Mouse (Mus musculus) forebrain, embryonic 16.5 days (tissue): ENCODE data around the gene Batf. TPM values are rescaled to one million over a fixed set of nuclear protein-coding genes. Genes with fewer than 3 reads are reported as not detected.

Experiments used
- ATAC-seq: fragments of 200-750 bp; cut with Nextera tagmentation; 2 replicates; pipeline ENCODE4 v1.8.0; 2017; ENCODE audit warnings: mild to moderate bottlenecking, moderate library complexity
- H3K27ac ChIP-seq: fragments of 300-500 bp; sonication (generic); 2 replicates; pipeline ENCODE4 v1.5.1; 2014; ENCODE audit warnings: low read length, control low read depth
- H3K27me3 ChIP-seq: fragments of 300-500 bp; sonication (generic); replicated peaks from 2 replicates; pipeline ENCODE4 v1.6.1; 2014; ENCODE audit warnings: low read length; ENCODE audit not compliant: control insufficient read depth, insufficient read depth
- H3K36me3 ChIP-seq: fragments of 300-500 bp; sonication (generic); 2 replicates; pipeline ENCODE4 v1.6.1; 2014; ENCODE audit not compliant: control insufficient read depth, insufficient read depth
- H3K4me1 ChIP-seq: fragments of 300-500 bp; sonication (generic); replicated peaks from 2 replicates; pipeline ENCODE4 v1.6.1; 2014; ENCODE audit warnings: low read length; ENCODE audit not compliant: control insufficient read depth, insufficient read depth
- H3K4me2 ChIP-seq: fragments of 300-500 bp; sonication (generic); 2 replicates; pipeline ENCODE4 v1.6.1; 2014; ENCODE audit warnings: mild to moderate bottlenecking, low read length, control low read depth
- H3K4me3 ChIP-seq: fragments of 300-500 bp; sonication (generic); replicated peaks from 2 replicates; pipeline ENCODE4 v1.5.1; 2014; ENCODE audit warnings: mild to moderate bottlenecking, low read length, control low read depth
- H3K9ac ChIP-seq: fragments of 300-500 bp; sonication (generic); replicated peaks from 2 replicates; pipeline ENCODE4 v1.6.1; 2014; ENCODE audit warnings: low read depth, low read length, control low read depth
- H3K9me3 ChIP-seq: fragments of 300-500 bp; sonication (generic); 2 replicates; pipeline ENCODE4 v1.6.1; 2016; ENCODE audit warnings: low read length; ENCODE audit not compliant: control insufficient read depth
- WGBS: fragments of 180-500 bp; shearing (Covaris S2); extraction: QIAGEN DNeasy Blood & Tissue Kit; methylation state at CpG from one replicate; pipeline ENCODE4 v1.1.7; 2014; 5-methylcytosine and 5-hydroxymethylcytosine counted together
- polyA plus RNA-seq: library from polyadenylated mRNA; unstranded; fragments of >200 nt; fragmentation: Nextera tagmentation; extraction: Ambion mirVana; gene quantifications from 2 replicates; pipeline ENCODE4 v1.2.1, GENCODE M21; 2015

Batf gene
- 0.75 and 1.2 TPM in 2 replicates for polyA plus RNA-seq

DNA sequence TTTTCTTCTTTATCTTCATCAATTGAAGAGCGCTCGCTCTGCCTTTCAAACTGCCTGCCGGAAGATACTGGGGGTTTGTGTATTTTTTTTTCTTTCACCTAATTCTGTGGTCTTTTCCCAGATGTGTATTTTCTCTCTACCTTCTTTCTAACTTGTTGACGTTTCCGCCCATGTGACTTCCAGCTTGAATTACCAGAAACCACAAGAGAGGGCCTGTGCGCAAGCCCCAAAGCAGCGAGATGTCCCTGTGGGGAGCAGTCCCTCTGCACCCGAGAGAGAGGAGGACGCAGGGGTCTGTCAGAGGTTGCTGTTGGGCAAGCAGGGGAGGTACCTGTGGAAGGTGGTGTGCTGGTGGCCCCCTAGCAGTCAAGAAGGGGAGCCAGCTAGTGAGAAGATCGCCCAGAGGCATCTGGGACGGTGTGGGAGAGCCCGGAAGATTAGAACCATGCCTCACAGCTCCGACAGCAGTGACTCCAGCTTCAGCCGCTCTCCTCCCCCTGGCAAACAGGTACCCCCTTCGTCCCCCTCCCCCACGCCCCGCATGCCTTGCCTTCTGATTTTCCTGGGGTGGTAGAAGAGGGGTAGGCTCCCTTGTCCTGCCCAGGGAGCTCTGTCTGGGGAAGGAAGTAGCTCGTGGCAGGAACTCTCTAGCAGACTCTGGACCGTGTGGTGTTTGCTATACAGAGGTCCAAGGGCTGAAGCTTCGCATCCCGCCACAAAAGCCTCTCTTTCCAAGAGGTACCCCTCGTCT, at the start of gene Batf:
Gene Batf (plus strand): TSS at position 204 of the 751 bp plus-strand sequence.
- 50% methylated on average over 22 of the region's 22 CpGs for WGBS
- H3K4me2 ChIP-seq: 0 out of 2 replicates have a peak within 1 kb of the TSS, but pooled peaks have one; percentile 7
- no peak within 1 kb of the TSS for H3K9ac ChIP-seq
- no peak within 1 kb of the TSS for H3K4me3 ChIP-seq
- H3K27ac ChIP-seq: no peak within 1 kb of the TSS
- H3K9me3 ChIP-seq: no peaks in the 10 kb centered on the region
- no peaks in the 10 kb centered on the region for H3K4me1 ChIP-seq
- no peaks in the 10 kb centered on the region for H3K27me3 ChIP-seq
- ATAC-seq: no peak
- H3K36me3 ChIP-seq: no peaks in the 10 kb centered on the region

DNA sequence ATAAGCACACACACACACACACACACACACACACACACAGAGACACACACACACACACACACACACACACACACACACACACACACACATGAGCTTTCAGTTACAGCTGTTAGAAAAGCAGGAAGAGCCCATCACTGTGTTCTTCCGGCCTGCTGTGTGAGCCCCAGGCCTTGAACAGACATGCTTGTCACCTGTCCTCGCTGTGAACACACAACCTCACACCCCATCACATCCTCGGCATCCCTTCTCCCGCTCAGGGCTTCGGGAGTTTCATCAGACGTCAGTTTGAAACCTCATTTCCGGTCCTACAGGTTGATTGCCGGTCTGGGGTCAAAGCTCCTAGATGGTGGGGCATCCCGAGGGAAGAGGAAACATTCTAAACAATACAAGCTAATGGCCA, 48.5 kb upstream of the Batf start:
- Histone ChIP-seq H3K9ac (no peak overlapping the region), H3K27me3 (no peaks in the 10 kb centered on the region), H3K27ac (no peak overlapping the region), H3K36me3 (no peaks in the 10 kb centered on the region), H3K4me1 (peaks cover 8% of the 10 kb centered on the region), H3K4me2 (no peak overlapping the region), H3K4me3 (no peak overlapping the region), H3K9me3 (no peaks in the 10 kb centered on the region)
- no peak for ATAC-seq
- 85% methylated on average over 9 of the region's 9 CpGs for WGBS

- Histone ChIP-seq H3K9me3 (no peaks in the 10 kb centered on the region), H3K36me3 (no peaks in the 10 kb centered on the region), H3K4me1 (peaks cover 8% of the 10 kb centered on the region), H3K4me3 (no peak overlapping the region), H3K9ac (no peak overlapping the region), H3K27me3 (no peaks in the 10 kb centered on the region), H3K4me2 (no peak overlapping the region), H3K27ac (no peak overlapping the region)
- WGBS: 73% methylated on average over 20 of the region's 20 CpGs
- ATAC-seq: no peak
These were observed 47.7 kb upstream of the Batf start for GRCm38 (mm10) chr12:85638541-85639325.

DNA sequence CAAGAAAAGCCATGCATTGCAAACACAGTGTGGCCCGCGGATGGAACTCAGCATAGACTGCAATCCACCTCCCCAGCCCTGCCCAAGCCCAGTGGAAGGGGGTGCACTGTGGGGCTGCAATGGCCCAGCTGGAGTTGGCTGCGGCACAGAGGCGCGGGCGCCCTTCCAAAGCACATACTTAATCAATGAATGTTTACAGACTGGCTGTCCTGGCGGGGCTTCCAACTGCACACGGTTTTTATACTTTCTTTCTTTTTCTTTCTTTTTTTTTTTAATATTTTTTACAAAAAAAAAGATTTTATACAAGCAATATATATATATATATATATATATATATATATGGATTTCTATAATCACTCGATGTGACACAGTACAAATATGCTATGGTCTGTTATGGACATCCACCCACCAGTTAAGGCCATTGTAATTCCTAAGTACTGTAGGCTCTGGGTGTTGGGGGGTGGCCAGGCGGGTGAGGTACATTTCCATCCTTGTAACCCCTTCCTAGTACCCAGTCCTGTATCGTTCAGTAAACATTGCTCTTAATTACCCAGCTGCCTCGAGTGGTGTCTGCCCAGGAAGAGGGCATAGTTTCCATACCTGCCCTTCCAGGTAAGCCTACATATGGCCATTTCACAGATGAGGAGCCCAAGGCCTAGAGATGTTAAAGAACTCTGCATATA, 47.0 kb upstream of the Batf start:
- peak; percentile 83 for ATAC-seq
- WGBS: 45% methylated on average over 12 of the region's 12 CpGs

GRCm38 (mm10) chr12:85640852-85641563, 45.5 kb upstream of the Batf start:
- Histone ChIP-seq H3K4me2 (no peak overlapping the region), H3K36me3 (no peaks in the 10 kb centered on the region), H3K27ac (no peak overlapping the region), H3K27me3 (no peaks in the 10 kb centered on the region), H3K4me3 (no peak overlapping the region), H3K9ac (no peak overlapping the region), H3K4me1 (peaks cover 8% of the 10 kb centered on the region), H3K9me3 (no peaks in the 10 kb centered on the region)
- WGBS: 84% methylated on average over 10 of the region's 10 CpGs
- no peak for ATAC-seq

More for the DNA sequence above, 47.0 kb upstream of the Batf start:
- no peak overlapping the region for H3K4me2 ChIP-seq
- no peaks in the 10 kb centered on the region for H3K36me3 ChIP-seq
- H3K9me3 ChIP-seq: no peaks in the 10 kb centered on the region
- H3K9ac ChIP-seq: no peak overlapping the region
- H3K27ac ChIP-seq: no peak overlapping the region
- no peak overlapping the region for H3K4me3 ChIP-seq
- peaks cover 8% of the 10 kb centered on the region for H3K4me1 ChIP-seq
- H3K27me3 ChIP-seq: no peaks in the 10 kb centered on the region

GRCm38 (mm10) chr12:85641564-85641931, 44.9 kb upstream of the Batf start:
- Histone ChIP-seq H3K36me3 (no peaks in the 10 kb centered on the region), H3K27ac (no peak overlapping the region), H3K4me3 (no peak overlapping the region), H3K27me3 (no peaks in the 10 kb centered on the region), H3K9ac (no peak overlapping the region), H3K4me2 (no peak overlapping the region), H3K9me3 (no peaks in the 10 kb centered on the region), H3K4me1 (peaks cover 8% of the 10 kb centered on the region)
- ATAC-seq: no peak
- WGBS: 64% methylated on average over 4 of the region's 4 CpGs

- Histone ChIP-seq H3K4me1 (peaks cover 8% of the 10 kb centered on the region), H3K4me3 (no peak overlapping the region), H3K27ac (no peak overlapping the region), H3K9me3 (no peaks in the 10 kb centered on the region), H3K36me3 (no peaks in the 10 kb centered on the region), H3K4me2 (no peak overlapping the region), H3K9ac (no peak overlapping the region), H3K27me3 (no peaks in the 10 kb centered on the region)
- WGBS: 77% methylated on average over 5 of the region's 5 CpGs
- ATAC-seq: no peak
These were observed 42.7 kb upstream of the Batf start for GRCm38 (mm10) chr12:85643735-85644134.

- 91% methylated on average over 4 of the region's 4 CpGs for WGBS
- Histone ChIP-seq H3K27ac (no peak overlapping the region), H3K27me3 (no peaks in the 10 kb centered on the region), H3K4me3 (no peak overlapping the region), H3K9ac (no peak overlapping the region), H3K4me2 (no peak overlapping the region), H3K9me3 (no peaks in the 10 kb centered on the region), H3K4me1 (no peaks in the 10 kb centered on the region), H3K36me3 (no peaks in the 10 kb centered on the region)
- ATAC-seq: no peak
These were observed 40.8 kb upstream of the Batf start for GRCm38 (mm10) chr12:85645664-85646063.

GRCm38 (mm10) chr12:85647346-85647745, 39.1 kb upstream of the Batf start:
- Histone ChIP-seq H3K27ac (no peak overlapping the region), H3K27me3 (no peaks in the 10 kb centered on the region), H3K4me3 (no peak overlapping the region), H3K9me3 (no peaks in the 10 kb centered on the region), H3K9ac (no peak overlapping the region), H3K4me1 (no peaks in the 10 kb centered on the region), H3K36me3 (no peaks in the 10 kb centered on the region), H3K4me2 (no peak overlapping the region)
- no peak for ATAC-seq
- WGBS: 55% methylated on average over 10 of the region's 10 CpGs
